Mouse (Mus musculus) stomach, postnatal 0 days (tissue): ENCODE data around the gene Esrp2.

ENCODE experiments used
- CTCF ChIP-seq: IDR thresholded peaks from 2 replicates; pipeline ENCODE4 v1.5.1; 2016; ENCODE audit warnings: antibody characterized with exemption, low read depth, mild to moderate bottlenecking, moderate library complexity
- EP300 ChIP-seq: optimal IDR thresholded peaks from 2 replicates; pipeline ENCODE3; 2016; ENCODE audit warnings: antibody characterized with exemption

- TF ChIP-seq EP300 (no peak), CTCF (no peak)
Observed at GRCm38 (mm10) chr8:106146014-106146413, 9.2 kb upstream of the Esrp2 start.
